10 mouse cellular contexts compared by ENCODE assay signal in the genomic region with DNA sequence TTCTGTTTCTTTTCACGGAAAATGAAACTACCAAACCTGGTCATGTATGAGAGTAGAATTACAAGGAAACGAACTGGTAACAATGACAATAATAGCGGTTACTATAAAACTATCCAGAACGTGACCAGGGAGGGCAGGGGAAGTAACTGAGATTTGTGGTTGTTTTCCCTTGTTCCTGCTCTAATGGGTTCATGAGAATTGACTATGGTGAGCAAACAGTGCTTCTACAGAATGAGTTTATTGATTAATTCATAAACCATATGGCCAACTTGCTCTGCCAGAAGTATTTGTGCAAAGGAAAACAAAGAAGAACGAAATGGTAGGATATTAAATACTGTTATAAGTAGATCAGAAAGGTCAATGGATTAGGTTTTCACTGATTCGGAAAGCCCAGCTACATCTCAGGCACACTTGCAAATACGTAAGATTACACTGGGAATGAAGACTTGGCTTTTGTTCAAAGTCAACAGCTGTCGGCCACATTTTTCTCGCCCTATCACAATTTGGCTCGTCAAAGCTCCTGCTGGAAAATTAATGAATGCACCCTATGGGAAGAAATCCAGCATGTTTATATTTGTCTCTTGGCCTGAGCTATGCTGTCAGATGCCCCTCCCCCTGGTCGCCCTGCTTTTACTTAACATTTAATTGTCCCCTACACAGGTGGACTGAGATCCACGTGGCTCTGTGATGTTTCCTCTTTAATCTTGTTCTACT.
DNase-seq lines count a peak whose midpoint lies in the region; ATAC-seq and TF ChIP-seq lines count a peak whose summit lies in the region.
"Had no signal": no experiment of that assay in that cellular context is flagged by ENCODE, and none has a peak within 500 bp of the region (broad histone marks: within the 10 kb centered on the region; RNA-seq: fewer than 3 reads in every experiment).

No protein-coding gene starts in this region.

- H3K27ac ChIP-seq in gastrocnemius, adult 2 months, result no peak overlapping the region
- no peak overlapping the region for H3K27ac ChIP-seq in midbrain, embryonic 14.5 days (replicated peaks; ENCODE audit: low read depth, low read length)
- no peak overlapping the region for H3K27ac ChIP-seq in midbrain, embryonic 13.5 days
- H3K27ac ChIP-seq in stomach, embryonic 16.5 days (ENCODE audit: low read length), result no peak overlapping the region

- H3K9ac ChIP-seq in midbrain, embryonic 14.5 days (replicated peaks; ENCODE audit: low read length), result no peak overlapping the region
- H3K9ac ChIP-seq in midbrain, embryonic 13.5 days (replicated peaks), result no peak overlapping the region
- no peak overlapping the region for H3K9ac ChIP-seq in stomach, embryonic 16.5 days (ENCODE audit: low read length)

- H3K4me1 ChIP-seq in midbrain, embryonic 14.5 days (ENCODE audit: control insufficient read depth, insufficient read depth, low read length), result no peaks in the 10 kb centered on the region
- H3K4me1 ChIP-seq in midbrain, embryonic 13.5 days (replicated peaks), result no peaks in the 10 kb centered on the region
- peaks cover 8% of the 10 kb centered on the region; the same call in 1 of the 2 replicates for H3K4me1 ChIP-seq in stomach, embryonic 16.5 days (ENCODE audit: control insufficient read depth, insufficient read depth, low read length)

- no peaks in the 10 kb centered on the region for H3K36me3 ChIP-seq in midbrain, embryonic 14.5 days (ENCODE audit: control insufficient read depth, insufficient read depth, low read length)
- H3K36me3 ChIP-seq in midbrain, embryonic 13.5 days, result no peaks in the 10 kb centered on the region
- H3K36me3 ChIP-seq in stomach, embryonic 16.5 days (ENCODE audit: control insufficient read depth, insufficient read depth, low read length), result no peaks in the 10 kb centered on the region

- intact Hi-C loops in gastrocnemius, adult 2 months (cut with DNase I), result no loop called here
- intact Hi-C loops in gastrocnemius, postnatal 14 days (cut with DNase I; ENCODE audit: low total_unique reads), result no loop called here

- no peak for DNase-seq in gastrocnemius, adult 2 months
- DNase-seq in gastrocnemius, postnatal 14 days, result no peak
- DNase-seq in midbrain, embryonic 14.5 days, result peak; percentile 61
- peak; percentile 17 for DNase-seq in heart, postnatal 4 days
- no peak for DNase-seq in adrenal gland, adult 8-10 months
- DNase-seq in testis, postnatal 14 days (ENCODE audit: low spot score), result no peak
- DNase-seq: adrenal gland, adult 2 months had no signal

- WGBS in midbrain, embryonic 14.5 days, result 50% methylated on average over 12 of the region's 12 CpGs
- WGBS in midbrain, embryonic 13.5 days, result 64% methylated on average over 12 of the region's 12 CpGs
- WGBS in stomach, embryonic 16.5 days, result 30% methylated on average over 12 of the region's 12 CpGs

- H3K4me3 ChIP-seq in gastrocnemius, adult 2 months, result peak overlapping the region; percentile 28; the same call in 1 of the 2 replicates
- H3K4me3 ChIP-seq in midbrain, embryonic 14.5 days (replicated peaks; ENCODE audit: low read depth, low read length), result no peak overlapping the region
- no peak overlapping the region for H3K4me3 ChIP-seq in midbrain, embryonic 13.5 days (replicated peaks)
- no peak overlapping the region for H3K4me3 ChIP-seq in stomach, embryonic 16.5 days (replicated peaks; ENCODE audit: low read length)
- H3K4me3 ChIP-seq: erythroblast, embryonic 14.5 days had no signal

- no peaks in the 10 kb centered on the region for H3K27me3 ChIP-seq in midbrain, embryonic 14.5 days (ENCODE audit: control insufficient read depth, insufficient read depth, low read length)
- no peaks in the 10 kb centered on the region for H3K27me3 ChIP-seq in midbrain, embryonic 13.5 days
- no peaks in the 10 kb centered on the region for H3K27me3 ChIP-seq in stomach, embryonic 16.5 days (ENCODE audit: control insufficient read depth, insufficient read depth, low read length)

- H3K4me2 ChIP-seq in midbrain, embryonic 14.5 days (ENCODE audit: low read length), result no peak overlapping the region
- H3K4me2 ChIP-seq in midbrain, embryonic 13.5 days (replicated peaks), result no peak overlapping the region
- H3K4me2 ChIP-seq in stomach, embryonic 16.5 days (ENCODE audit: low read depth, low read length), result 0 out of 2 replicates have a peak overlapping the region, but pooled peaks have one; percentile 27

- H3K9me3 ChIP-seq in midbrain, embryonic 14.5 days (ENCODE audit: control insufficient read depth, low read length), result no peaks in the 10 kb centered on the region
- no peaks in the 10 kb centered on the region for H3K9me3 ChIP-seq in midbrain, embryonic 13.5 days
- H3K9me3 ChIP-seq in stomach, embryonic 16.5 days (replicated peaks; ENCODE audit: control insufficient read depth, low read length), result no peaks in the 10 kb centered on the region

- no peak for TF ChIP-seq CTCF in gastrocnemius, adult 2 months (IDR thresholded peaks at IDR 0.05)

- peak; percentile 20; the same call in 1 of the 2 replicates for ATAC-seq in midbrain, embryonic 14.5 days (ENCODE audit: low FRiP score, low TSS enrichment)
- ATAC-seq in midbrain, embryonic 13.5 days, result no peak
- ATAC-seq in stomach, embryonic 16.5 days (ENCODE audit: insufficient read depth, low FRiP score), result peak; percentile 74

Comparison
In these comparisons a context has a peak if more than half of its experiments do, and no peak if none do; other contexts are left out.
1. DNase-seq: peak in midbrain, embryonic 14.5 days (single experiment) and heart, postnatal 4 days (single experiment); none in gastrocnemius, adult 2 months (single experiment), gastrocnemius, postnatal 14 days (single experiment), adrenal gland, adult 8-10 months (single experiment) and testis, postnatal 14 days (single experiment).